Mouse (Mus musculus) MEL (cell line): ENCODE data around the gene Ccdc162.

ENCODE experiments used
- E2F4 ChIP-seq: IDR thresholded peaks from 2 replicates; pipeline ENCODE4 v1.6.1; 2011; ENCODE audit warnings: low read depth, low read length, improper control_type of control experiment, borderline replicate concordance
- ELF1 ChIP-seq: IDR thresholded peaks from 2 replicates; pipeline ENCODE4 v1.6.1; 2014; ENCODE audit warnings: low read depth, mild to moderate bottlenecking, inconsistent platforms, low read length, improper control_type of control experiment, moderate library complexity
- GABPA ChIP-seq: IDR thresholded peaks from 2 replicates; pipeline ENCODE4 v1.6.1; 2012; ENCODE audit warnings: low read depth, mild to moderate bottlenecking, inconsistent platforms, low read length, improper control_type of control experiment, moderate library complexity
- GATA1 ChIP-seq: IDR thresholded peaks from 2 replicates; pipeline ENCODE4 v1.6.1; 2011; ENCODE audit warnings: low read depth, low read length, improper control_type of control experiment
- HCFC1 ChIP-seq: IDR thresholded peaks from 2 replicates; pipeline ENCODE4 v1.6.1; 2012; ENCODE audit warnings: low read depth, mild to moderate bottlenecking, inconsistent platforms, low read length, improper control_type of control experiment, moderate library complexity
- POLR2A ChIP-seq, 2 experiments: IDR thresholded peaks; 2 replicates each; pipeline ENCODE4 v1.6.1; 2011 to 2012; ENCODE audit warnings: low read length in 2 of 2, mild to moderate bottlenecking in 2 of 2, control low read depth in 1 of 2, improper control_type of control experiment in 1 of 2, low read depth in 1 of 2, moderate library complexity in 1 of 2; ENCODE audit not compliant: control insufficient read depth in 1 of 2, insufficient read depth in 1 of 2, poor library complexity in 1 of 2
- POLR2AphosphoS2 ChIP-seq: IDR thresholded peaks from 2 replicates; pipeline ENCODE4 v1.6.1; 2011; ENCODE audit warnings: low read length, improper control_type of control experiment
- SIN3A ChIP-seq: IDR thresholded peaks from 2 replicates; pipeline ENCODE4 v1.6.1; 2012; ENCODE audit warnings: low read length, improper control_type of control experiment, inconsistent platforms
- TAL1 ChIP-seq: IDR thresholded peaks from 2 replicates; pipeline ENCODE4 v1.6.1; 2012; ENCODE audit warnings: mild to moderate bottlenecking, inconsistent platforms, low read length, moderate library complexity, mixed read lengths
- TCF12 ChIP-seq: IDR thresholded peaks from 2 replicates; pipeline ENCODE4 v1.6.1; 2014; ENCODE audit warnings: low read depth, mild to moderate bottlenecking, inconsistent platforms, low read length, improper control_type of control experiment, moderate library complexity
- ZNF384 ChIP-seq: IDR thresholded peaks from 2 replicates; pipeline ENCODE4 v1.6.1; 2012; ENCODE audit warnings: low read depth, mild to moderate bottlenecking, inconsistent platforms, low read length, improper control_type of control experiment

GRCm38 (mm10) chr10:41601898-41602545, 114.4 kb downstream of the Ccdc162 start:
- no peak for TF ChIP-seq GABPA
- no peak for TF ChIP-seq HCFC1
- no peak for TF ChIP-seq SIN3A
- TF ChIP-seq ELF1 = no peak
- TF ChIP-seq TAL1 = no peak
- TF ChIP-seq POLR2A (IDR thresholded peaks at IDR 0.05; ENCODE audit: control insufficient read depth in 1 of 2, insufficient read depth in 1 of 2, low read depth in 1 of 2, low read length in 2 of 2, poor library complexity in 1 of 2) = no peak
- no peak for TF ChIP-seq E2F4
- TF ChIP-seq TCF12 = no peak
- no peak for TF ChIP-seq GATA1
- no peak for TF ChIP-seq POLR2AphosphoS2
- no peak for TF ChIP-seq ZNF384
